Mouse (Mus musculus): ENCODE results near the gene Mapk10.

- TF ChIP-seq CTCF (IDR thresholded peaks at IDR 0.05; ENCODE audit: low read depth) (no peak), EP300 (IDR thresholded peaks at IDR 0.05; ENCODE audit: low read depth) (no peak)
These were observed 191.0 kb downstream of the Mapk10 start for GRCm38 (mm10) chr5:103020127-103020526.

Data from heart, postnatal 0 days (tissue).